Mouse (Mus musculus) kidney, adult 2 months (tissue): ENCODE results near the gene Ip6k3. TPM values are rescaled to one million over a fixed set of nuclear protein-coding genes. Genes with fewer than 3 reads are reported as not detected.

Source experiments
- DNase-seq: peaks from one replicate; pipeline ENCODE4 v3.0.0; 2021
- H3K27ac ChIP-seq: fragments of 200-500 bp; 2 replicates; pipeline ENCODE4 v1.5.1; 2012; ENCODE audit warnings: low read depth, low read length, control low read depth, inconsistent platforms; ENCODE audit not compliant: insufficient read depth
- H3K27me3 ChIP-seq: fragments of 200-500 bp; replicated peaks from 2 replicates; pipeline ENCODE4 v1.6.1; 2012; ENCODE audit warnings: mild to moderate bottlenecking, moderate library complexity, low read length, inconsistent platforms; ENCODE audit not compliant: control insufficient read depth, insufficient read depth
- H3K36me3 ChIP-seq: fragments of 200-500 bp; 2 replicates; pipeline ENCODE4 v1.6.1; 2012; ENCODE audit warnings: mild to moderate bottlenecking, moderate library complexity, low read length, inconsistent platforms; ENCODE audit not compliant: control insufficient read depth, insufficient read depth
- H3K4me1 ChIP-seq: fragments of 200-500 bp; 2 replicates; pipeline ENCODE4 v1.6.1; 2011; ENCODE audit warnings: low read length; ENCODE audit not compliant: control insufficient read depth, insufficient read depth
- H3K4me3 ChIP-seq: fragments of 200-500 bp; 2 replicates; pipeline ENCODE4 v1.5.1; 2011; ENCODE audit warnings: mild to moderate bottlenecking, low read depth, low read length, control low read depth; ENCODE audit not compliant: insufficient read depth
- CTCF ChIP-seq: fragments of 200-500 bp; conservative IDR thresholded peaks from 2 replicates; pipeline ENCODE4 v1.5.1; 2011; ENCODE audit warnings: low read depth, mild to moderate bottlenecking, control low read depth, low read length, moderate library complexity, mixed read lengths; ENCODE audit not compliant: insufficient read depth, insufficient read length
- POLR2A ChIP-seq: fragments of 200-500 bp; IDR thresholded peaks from one replicate; pipeline ENCODE4 v1.6.1; 2011; ENCODE audit warnings: low read depth, low read length, control low read depth
- WGBS: fragments of 180-500 bp; shearing (Covaris S2); methylation state at CpG from one replicate; pipeline ENCODE4 v1.1.7; 2018; 5-methylcytosine and 5-hydroxymethylcytosine counted together
- polyA plus RNA-seq: library from polyadenylated mRNA; depleted of rRNA; stranded (reverse); fragments of >200 nt; gene quantifications from 2 replicates; pipeline ENCODE4 v1.2.3, GENCODE M21; 2012

Gene Ip6k3
- polyA plus RNA-seq, 1 experiment: 1.1 TPM

GRCm38 (mm10) chr17:27182401-27182800 is 14.8 kb upstream of the Ip6k3 start:
- no peaks in the 10 kb centered on the region for H3K36me3 ChIP-seq
- WGBS: 72% methylated on average over 5 of the region's 5 CpGs
- H3K27ac ChIP-seq: no peak overlapping the region
- no peak for TF ChIP-seq CTCF
- TF ChIP-seq POLR2A: no peak
- H3K27me3 ChIP-seq: no peaks in the 10 kb centered on the region
- DNase-seq: no peak
- H3K4me1 ChIP-seq: no peaks in the 10 kb centered on the region
- H3K4me3 ChIP-seq: no peak overlapping the region

- Histone ChIP-seq H3K4me3 (no peak overlapping the region), H3K27ac (no peak overlapping the region), H3K4me1 (no peaks in the 10 kb centered on the region), H3K36me3 (no peaks in the 10 kb centered on the region), H3K27me3 (no peaks in the 10 kb centered on the region)
- TF ChIP-seq POLR2A (no peak), CTCF (peak; percentile 39; the same call in 1 of the 2 replicates)
- WGBS: 28% methylated on average over 3 of the region's 3 CpGs
- no peak for DNase-seq
These were observed 14.1 kb upstream of the Ip6k3 start for GRCm38 (mm10) chr17:27181666-27182065.

GRCm38 (mm10) chr17:27179681-27180280 is 12.2 kb upstream of the Ip6k3 start:
- DNase-seq: no peak
- WGBS: 66% methylated on average over 12 of the region's 12 CpGs
- TF ChIP-seq CTCF: no peak
- H3K27me3 ChIP-seq: no peaks in the 10 kb centered on the region
- no peaks in the 10 kb centered on the region for H3K4me1 ChIP-seq
- no peak overlapping the region for H3K4me3 ChIP-seq
- no peak overlapping the region for H3K27ac ChIP-seq
- H3K36me3 ChIP-seq: no peaks in the 10 kb centered on the region

- Histone ChIP-seq H3K36me3 (no peaks in the 10 kb centered on the region), H3K4me1 (no peaks in the 10 kb centered on the region), H3K4me3 (no peak overlapping the region), H3K27me3 (no peaks in the 10 kb centered on the region), H3K27ac (no peak overlapping the region)
- no peak for DNase-seq
- TF ChIP-seq POLR2A (no peak), CTCF (no peak)
- 92% methylated on average over 17 of the region's 17 CpGs for WGBS
These were observed 11.0 kb upstream of the Ip6k3 start for GRCm38 (mm10) chr17:27178427-27179177.

- H3K36me3 ChIP-seq: no peaks in the 10 kb centered on the region
- peak; percentile 25 for DNase-seq
- WGBS: 95% methylated on average over 9 of the region's 9 CpGs
- TF ChIP-seq POLR2A (no peak), CTCF (no peak)
- no peaks in the 10 kb centered on the region for H3K27me3 ChIP-seq
- no peaks in the 10 kb centered on the region for H3K4me1 ChIP-seq
- H3K27ac ChIP-seq: no peak overlapping the region
- H3K4me3 ChIP-seq: no peak overlapping the region
These were observed 10.4 kb upstream of the Ip6k3 start for GRCm38 (mm10) chr17:27178019-27178418.

GRCm38 (mm10) chr17:27176754-27177153 is 9.2 kb upstream of the Ip6k3 start:
- H3K4me3 ChIP-seq: no peak overlapping the region
- WGBS: 90% methylated on average over 4 of the region's 4 CpGs
- DNase-seq: no peak

GRCm38 (mm10) chr17:27176287-27176686 is 8.7 kb upstream of the Ip6k3 start:
- 82% methylated on average over 3 of the region's 3 CpGs for WGBS
- Histone ChIP-seq H3K4me3 (no peak overlapping the region), H3K36me3 (no peaks in the 10 kb centered on the region), H3K27ac (no peak overlapping the region), H3K4me1 (no peaks in the 10 kb centered on the region), H3K27me3 (no peaks in the 10 kb centered on the region)
- no peak for DNase-seq
- TF ChIP-seq POLR2A: no peak
- TF ChIP-seq CTCF: no peak

More at GRCm38 (mm10) chr17:27176754-27177153, 9.2 kb upstream of the Ip6k3 start:
- Histone ChIP-seq H3K4me1 (no peaks in the 10 kb centered on the region), H3K27ac (no peak overlapping the region), H3K36me3 (no peaks in the 10 kb centered on the region), H3K27me3 (no peaks in the 10 kb centered on the region)
- TF ChIP-seq POLR2A (no peak), CTCF (no peak)
